In genomic region chr5:15747478-15748255, GRCm38 (mm10) we compare ENCODE assay signal across 29 mouse cellular contexts. TPM values are rescaled to one million over a fixed set of nuclear protein-coding genes. Genes with fewer than 3 reads are reported as not detected.
A peak's percentile ranks its signal among the peaks of the same experiment; 100 is the strongest.
DNase-seq lines count a peak whose midpoint lies in the region; ATAC-seq and TF ChIP-seq lines count a peak whose summit lies in the region.
"Had no signal": no experiment of that assay in that cellular context is flagged by ENCODE, and none has a peak within 500 bp of the region (broad histone marks: within the 10 kb centered on the region; RNA-seq: fewer than 3 reads in every experiment).

No protein-coding gene starts in this region.

- no peaks in the 10 kb centered on the region for H3K4me1 ChIP-seq in hindbrain, embryonic 11.5 days (replicated peaks; ENCODE audit: control insufficient read depth, insufficient read depth, low read length)
- no peaks in the 10 kb centered on the region for H3K4me1 ChIP-seq in hindbrain, embryonic 16.5 days (ENCODE audit: control insufficient read depth, insufficient read depth, low read depth, low read length)
- no peaks in the 10 kb centered on the region for H3K4me1 ChIP-seq in embryonic fibroblast, embryonic 13.5 days (ENCODE audit: control insufficient read depth, insufficient read depth, low read length)
- H3K4me1 ChIP-seq in limb, embryonic 14.5 days (ENCODE audit: control insufficient read depth, insufficient read depth, low read length) = no peaks in the 10 kb centered on the region
- H3K4me1 ChIP-seq: hindbrain, embryonic 12.5 days; liver, embryonic 13.5 days had no signal

- no peak overlapping the region for H3K4me2 ChIP-seq in hindbrain, embryonic 11.5 days (replicated peaks; ENCODE audit: low read depth, low read length)
- H3K4me2 ChIP-seq in hindbrain, embryonic 16.5 days (ENCODE audit: low read length) = no peak overlapping the region
- H3K4me2 ChIP-seq in limb, embryonic 14.5 days (replicated peaks; ENCODE audit: low read depth, low read length, severe bottlenecking) = no peak overlapping the region
- H3K4me2 ChIP-seq: heart, embryonic 11.5 days; hindbrain, embryonic 12.5 days; liver, embryonic 13.5 days; lung, embryonic 14.5 days had no signal

- H3K9me3 ChIP-seq in hindbrain, embryonic 11.5 days (ENCODE audit: control insufficient read depth, low read length) = no peaks in the 10 kb centered on the region
- H3K9me3 ChIP-seq in hindbrain, embryonic 16.5 days (ENCODE audit: control insufficient read depth, low read length) = no peaks in the 10 kb centered on the region
- no peaks in the 10 kb centered on the region for H3K9me3 ChIP-seq in limb, embryonic 14.5 days (ENCODE audit: control insufficient read depth, low read length)
- H3K9me3 ChIP-seq: hindbrain, embryonic 12.5 days; liver, embryonic 13.5 days had no signal

- no peaks in the 10 kb centered on the region for H3K36me3 ChIP-seq in hindbrain, embryonic 11.5 days (ENCODE audit: control insufficient read depth, insufficient read depth, low read length)
- H3K36me3 ChIP-seq in hindbrain, embryonic 16.5 days (ENCODE audit: control insufficient read depth, insufficient read depth, low read length) = no peaks in the 10 kb centered on the region
- no peaks in the 10 kb centered on the region for H3K36me3 ChIP-seq in limb, embryonic 14.5 days (ENCODE audit: control insufficient read depth, insufficient read depth, low read length)
- H3K36me3 ChIP-seq: hindbrain, embryonic 12.5 days; liver, embryonic 13.5 days had no signal

- TF ChIP-seq POLR2A in embryonic fibroblast, embryonic 13.5 days (IDR thresholded peaks at IDR 0.05; ENCODE audit: low read depth, low read length) = no peak
- TF ChIP-seq POLR2A in limb, embryonic 14.5 days (IDR thresholded peaks at IDR 0.05; ENCODE audit: borderline replicate concordance, extremely low read depth, insufficient read depth, insufficient read length) = no peak

- 76% methylated on average over 4 of the region's 4 CpGs for WGBS in hindbrain, embryonic 11.5 days
- 87% methylated on average over 4 of the region's 4 CpGs for WGBS in hindbrain, embryonic 16.5 days
- WGBS in limb, embryonic 14.5 days = 33% methylated on average over 4 of the region's 4 CpGs

- no peaks in the 10 kb centered on the region for H3K27me3 ChIP-seq in hindbrain, embryonic 11.5 days (ENCODE audit: control insufficient read depth, insufficient read depth, low read length)
- no peaks in the 10 kb centered on the region for H3K27me3 ChIP-seq in hindbrain, embryonic 16.5 days (replicated peaks; ENCODE audit: control insufficient read depth, insufficient read depth, low read length)
- H3K27me3 ChIP-seq in limb, embryonic 14.5 days (ENCODE audit: control insufficient read depth, insufficient read depth, low read length) = no peaks in the 10 kb centered on the region
- H3K27me3 ChIP-seq: hindbrain, embryonic 12.5 days; liver, embryonic 13.5 days had no signal

- ATAC-seq in hindbrain, embryonic 11.5 days (ENCODE audit: low FRiP score) = no peak
- ATAC-seq in hindbrain, embryonic 16.5 days = no peak
- peak; percentile 86 for ATAC-seq in limb, embryonic 14.5 days (ENCODE audit: low FRiP score, low read depth)
- ATAC-seq: CD4-positive, CD25-positive, alpha-beta regulatory T cell, adult 4 months; forebrain, embryonic 16.5 days; midbrain, embryonic 16.5 days had no signal

- H3K27ac ChIP-seq in hindbrain, embryonic 11.5 days (ENCODE audit: low read depth, low read length) = no peak overlapping the region
- no peak overlapping the region for H3K27ac ChIP-seq in hindbrain, embryonic 16.5 days (ENCODE audit: low read depth, low read length)
- peak overlapping the region; percentile 40; the same call in 1 of the 2 replicates for H3K27ac ChIP-seq in embryonic fibroblast, embryonic 13.5 days (ENCODE audit: insufficient read depth, low read length)
- no peak overlapping the region for H3K27ac ChIP-seq in limb, embryonic 14.5 days (replicated peaks; ENCODE audit: low read depth, low read length)
- H3K27ac ChIP-seq: hindbrain, embryonic 12.5 days; liver, embryonic 13.5 days had no signal

- no peak overlapping the region for H3K4me3 ChIP-seq in hindbrain, embryonic 11.5 days (ENCODE audit: low read depth, low read length)
- H3K4me3 ChIP-seq in hindbrain, embryonic 16.5 days (ENCODE audit: low read length) = no peak overlapping the region
- no peak overlapping the region for H3K4me3 ChIP-seq in embryonic fibroblast, embryonic 13.5 days (ENCODE audit: insufficient read depth, low read length)
- no peak overlapping the region for H3K4me3 ChIP-seq in limb, embryonic 14.5 days (replicated peaks; ENCODE audit: low read length)
- H3K4me3 ChIP-seq: hindbrain, embryonic 12.5 days; liver, embryonic 13.5 days had no signal

- no peak for TF ChIP-seq CTCF in embryonic fibroblast, embryonic 13.5 days (IDR thresholded peaks at IDR 0.05; ENCODE audit: borderline replicate concordance, insufficient read depth, low read length)

- peak; percentile 21 for DNase-seq in hindbrain, embryonic 11.5 days (ENCODE audit: low spot score)
- DNase-seq in embryo, embryonic 11.5 days (ENCODE audit: low read depth, low spot score) = peak; percentile 27
- peak; percentile 89 for DNase-seq in limb, embryonic 14.5 days (ENCODE audit: low spot score)
- no peak for DNase-seq in adrenal gland, adult 2 months
- no peak for DNase-seq in right cerebral cortex, postnatal 36 days (ENCODE audit: low spot score in 2 of 2)
- DNase-seq: cerebellum, adult 18-20 months; heart, postnatal 10 days; kidney, postnatal 36 days; liver, embryonic 13.5 days; lung, embryonic 14.5 days; lung, postnatal 36 days; right cerebral cortex, postnatal 14 days had no signal

- H3K9ac ChIP-seq in hindbrain, embryonic 11.5 days (ENCODE audit: low read depth, low read length) = no peak overlapping the region
- H3K9ac ChIP-seq in hindbrain, embryonic 16.5 days (ENCODE audit: low read depth, low read length) = no peak overlapping the region
- no peak overlapping the region for H3K9ac ChIP-seq in limb, embryonic 14.5 days (ENCODE audit: low read depth, low read length, severe bottlenecking)
- H3K9ac ChIP-seq: hindbrain, embryonic 12.5 days; liver, embryonic 13.5 days; lung, embryonic 14.5 days had no signal

RNA-seq across cellular contexts. Expression of gene Speer4c, which starts 33.6 kb away (rescaled TPM):
- not detected in 2 replicates for polyA plus RNA-seq in hindbrain, embryonic 11.5 days (2014; fragmentation: Nextera tagmentation; extraction: Ambion mirVana)
- not detected in 2 replicates for polyA plus RNA-seq in hindbrain, embryonic 16.5 days (2015; fragmentation: Nextera tagmentation; extraction: Ambion mirVana)
- polyA plus RNA-seq in embryonic fibroblast, embryonic 13.5 days (2011; ENCODE audit: insufficient read length, low read depth, missing spikeins) = not detected in 2 replicates
- polyA plus RNA-seq in limb, embryonic 14.5 days (2012; rRNA removed) = 0.05 TPM in 1 of 2 replicates, not detected in the other
- not detected in 2 replicates for polyA plus RNA-seq in limb, embryonic 14.5 days (2014; fragmentation: Nextera tagmentation; extraction: Ambion mirVana)
- total RNA-seq in adrenal gland, adult 2 months (2021) = not detected
- polyA plus RNA-seq in adrenal gland, adult 2 months (2012; rRNA removed) = not detected in 2 replicates
- total RNA-seq: adrenal gland, postnatal 4 days; common myeloid progenitor, adult 5-6 weeks; ES-E14; heart, postnatal 10 days; left cerebral cortex, adult 18-20 months; left cerebral cortex, postnatal 36 days; megakaryocyte-erythroid progenitor cell, adult 5-6 weeks; neutrophil, adult 5-6 weeks had no signal
- polyA plus RNA-seq: CD4-positive, CD25-positive, alpha-beta regulatory T cell, adult 4 months; forebrain, embryonic 16.5 days; gonadal fat pad, adult 2 months; hindbrain, embryonic 12.5 days; intestine, embryonic 14.5 days; liver, embryonic 13.5 days; lung, embryonic 14.5 days; midbrain, embryonic 16.5 days; stomach, embryonic 16.5 days had no signal

Comparison
In these comparisons a context has a peak if more than half of its experiments do, and no peak if none do; other contexts are left out.
1. DNase-seq: peak in hindbrain, embryonic 11.5 days (single experiment), embryo, embryonic 11.5 days (single experiment) and limb, embryonic 14.5 days (single experiment); none in adrenal gland, adult 2 months (single experiment) and right cerebral cortex, postnatal 36 days (0 of 2).